Mouse (Mus musculus) thymus, postnatal 25 days (tissue): ENCODE results near the gene Trim26.
"Not testable (repeated sequence)": the region's sequence is repeated elsewhere in the genome, so short reads cannot be mapped to it uniquely, and the experiment has no call there.

Experiments used
- DNase-seq: peaks from one replicate; pipeline ENCODE4 v3.0.0; 2022

The Trim26 gene

GRCm38 (mm10) chr17:36855484-36855883 is 18.6 kb downstream of the Trim26 start:
- DNase-seq, result no peak

DNA sequence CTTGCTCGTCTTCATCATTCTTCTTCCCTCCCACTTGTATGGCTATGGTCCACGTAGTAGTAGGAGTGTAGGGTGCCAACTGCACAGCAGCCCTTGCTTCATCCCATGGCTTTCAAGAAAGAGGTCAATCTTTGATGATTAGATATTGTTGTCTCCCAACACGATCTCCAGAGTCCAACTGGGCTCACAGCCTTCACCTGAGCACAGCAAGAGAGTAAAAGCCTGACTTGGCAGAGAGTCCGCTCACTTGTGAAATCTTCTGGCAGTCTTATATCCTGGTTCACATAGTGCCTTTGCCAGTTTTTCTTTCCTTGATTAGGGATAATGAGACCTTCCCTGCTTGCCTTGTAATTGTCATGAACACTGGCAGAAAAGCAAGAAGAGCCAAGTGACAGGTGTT is 19.3 kb downstream of the Trim26 start:
- DNase-seq, result no peak

DNA sequence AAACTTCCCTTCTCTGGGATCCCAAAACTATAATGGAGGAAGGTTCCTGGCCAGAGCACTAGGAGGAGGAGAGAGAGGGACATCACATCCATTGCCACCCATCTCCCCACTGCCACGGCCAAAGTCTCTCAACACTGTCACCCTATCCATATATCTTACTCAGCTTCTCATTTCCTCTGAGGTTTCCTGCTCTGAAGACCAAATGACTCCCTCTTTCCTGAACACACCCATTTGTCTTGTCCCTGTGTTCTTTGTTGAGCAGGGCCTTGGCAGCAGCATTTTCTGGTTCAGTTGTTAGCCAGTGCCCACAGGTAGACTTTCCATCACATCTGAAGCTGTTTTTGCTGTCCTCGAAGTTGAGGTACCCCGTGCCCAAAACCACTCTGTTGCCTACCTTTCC is 21.2 kb downstream of the Trim26 start:
- DNase-seq, result no peak

- DNase-seq, result no peak
Observed at GRCm38 (mm10) chr17:36861680-36862079, 24.7 kb downstream of the Trim26 start.

- no peak for DNase-seq
Observed at GRCm38 (mm10) chr17:36866719-36867527, 30.0 kb downstream of the Trim26 start, which contains the start of gene Trim15. TSS of gene Trim15 (minus strand) at chr17:36867210.

- DNase-seq, result no peak
Observed at GRCm38 (mm10) chr17:36868836-36869235, 31.9 kb downstream of the Trim26 start.

DNA sequence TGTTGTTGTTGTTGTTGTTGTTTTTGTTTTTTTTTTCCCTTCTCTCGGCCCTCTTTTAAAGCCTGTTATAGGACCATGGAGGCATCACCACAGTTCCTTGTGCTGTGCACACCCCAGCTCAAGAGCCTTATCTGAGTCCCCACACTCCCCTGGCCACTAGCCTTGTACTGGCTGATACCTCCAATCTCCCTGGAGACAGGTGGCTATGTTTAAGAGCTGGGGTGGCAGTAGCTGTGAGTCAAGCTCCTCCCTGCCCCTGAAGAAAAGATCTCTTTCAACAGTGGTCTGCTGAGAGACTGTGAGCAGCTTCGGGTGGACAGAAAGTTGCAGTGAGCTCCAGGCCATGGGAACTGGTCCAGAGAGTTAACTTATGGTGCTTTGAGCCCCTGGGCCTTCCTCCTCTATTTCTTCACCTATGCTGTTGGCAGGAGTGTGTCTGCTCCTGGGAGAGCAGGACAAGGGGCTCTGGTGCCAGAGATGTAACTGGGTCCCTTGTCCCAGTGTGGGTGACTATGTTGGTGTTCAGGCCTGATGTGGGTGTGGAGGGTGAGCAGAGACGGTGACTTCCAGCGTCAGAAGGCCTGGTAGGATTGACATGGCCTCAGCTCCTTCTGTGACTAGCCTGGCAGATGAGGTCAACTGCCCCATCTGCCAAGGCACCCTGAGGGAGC is 32.5 kb downstream of the Trim26 start, which contains the start of gene Trim10:
TSS of gene Trim10 (plus strand) at position 291 of the 671 bp plus-strand sequence.
- DNase-seq, result no peak

DNA sequence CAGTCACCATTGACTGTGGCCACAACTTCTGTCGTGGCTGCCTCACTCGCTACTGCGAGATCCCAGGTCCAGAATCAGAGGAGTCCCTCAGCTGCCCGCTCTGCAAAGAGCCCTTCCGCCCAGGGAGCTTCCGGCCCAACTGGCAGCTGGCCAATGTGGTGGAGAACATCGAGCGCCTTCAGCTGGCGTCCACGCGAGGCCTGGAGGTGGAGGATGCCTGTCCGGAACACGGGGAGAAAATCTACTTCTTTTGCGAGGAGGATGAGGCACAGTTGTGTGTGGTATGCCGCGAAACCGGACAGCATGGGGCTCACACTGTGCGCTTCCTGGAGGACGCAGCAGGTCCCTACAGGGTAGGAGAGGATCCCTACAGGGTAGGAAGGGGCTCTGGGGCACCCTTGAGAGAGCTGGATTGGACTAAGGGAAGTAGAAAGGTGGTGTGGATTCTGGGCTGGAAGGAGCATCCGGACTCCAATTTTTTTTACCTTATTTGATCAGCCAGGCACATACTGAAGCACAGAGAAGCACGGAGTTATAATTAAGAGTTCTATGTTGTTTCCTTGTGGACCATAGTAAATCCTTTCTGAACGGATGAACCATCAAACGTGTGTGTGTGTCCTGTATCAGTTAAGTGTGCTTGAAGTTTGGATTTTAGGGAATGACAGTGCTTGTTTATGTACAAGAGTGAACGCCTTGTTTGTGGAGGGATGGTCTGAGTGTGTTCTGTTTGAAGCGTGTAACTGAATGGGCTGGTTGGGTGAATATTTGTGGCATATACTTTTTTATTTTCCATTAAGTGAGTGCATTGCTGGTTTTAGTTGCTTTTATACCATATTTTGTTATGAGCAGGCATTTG is 33.2 kb downstream of the Trim26 start:
- no peak for DNase-seq

- no peak for DNase-seq
Observed at GRCm38 (mm10) chr17:36874636-36875035, 37.7 kb downstream of the Trim26 start.

DNA sequence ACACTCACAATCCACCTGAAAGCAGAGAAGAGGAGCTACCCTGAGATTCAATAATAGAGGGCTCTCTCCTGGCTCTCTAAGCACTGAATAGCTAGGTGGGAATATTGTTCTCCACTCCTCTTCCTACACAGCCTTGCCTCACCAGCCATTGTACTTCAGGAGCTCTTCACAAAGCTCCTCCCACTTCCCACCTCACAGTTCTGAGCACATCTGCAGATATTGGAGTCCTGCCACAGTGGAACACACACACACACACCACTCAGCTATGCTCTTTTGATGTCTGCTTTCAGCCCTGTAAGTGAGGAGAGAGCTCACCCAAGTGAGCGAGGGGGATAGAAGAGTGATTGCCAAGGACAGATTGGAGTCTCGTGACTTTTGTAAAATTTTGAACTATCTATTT is 46.4 kb downstream of the Trim26 start:
- DNase-seq, result no peak

DNA sequence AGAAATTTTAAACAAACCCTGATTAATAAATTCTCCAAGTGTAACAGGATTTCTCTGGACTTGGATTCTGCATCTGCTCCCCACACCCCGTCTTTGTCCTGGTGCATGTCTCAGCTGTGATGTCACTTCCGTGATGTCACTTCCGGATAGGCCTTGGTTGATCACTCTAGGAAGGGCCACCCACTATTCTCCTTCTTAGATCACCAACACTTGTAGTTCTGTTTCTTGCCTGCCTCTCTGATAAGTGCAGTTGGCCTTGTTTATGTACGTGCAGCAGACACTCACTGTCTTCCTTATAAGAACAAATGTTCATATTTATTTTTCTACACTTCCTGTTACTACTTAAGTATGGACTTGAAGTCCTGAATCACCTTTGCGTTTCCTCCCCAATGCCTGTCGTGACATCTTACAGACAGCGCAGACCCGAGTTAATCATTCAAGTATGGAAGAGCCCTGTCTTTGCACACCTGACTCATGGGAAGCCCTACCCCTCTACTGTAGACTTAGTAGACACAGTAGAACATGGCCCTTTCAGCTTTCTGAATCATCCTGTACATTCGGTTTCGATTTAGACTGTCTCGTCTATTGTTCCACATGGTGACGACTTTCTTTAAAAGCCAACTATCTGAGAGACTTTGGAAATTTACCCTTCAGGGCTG is 48.3 kb downstream of the Trim26 start:
- no peak for DNase-seq

- no peak for DNase-seq
Observed at GRCm38 (mm10) chr17:36890073-36890903, 53.4 kb downstream of the Trim26 start, which contains the start of gene Trim40. TSS of gene Trim40 (minus strand) at chr17:36890123.

DNA sequence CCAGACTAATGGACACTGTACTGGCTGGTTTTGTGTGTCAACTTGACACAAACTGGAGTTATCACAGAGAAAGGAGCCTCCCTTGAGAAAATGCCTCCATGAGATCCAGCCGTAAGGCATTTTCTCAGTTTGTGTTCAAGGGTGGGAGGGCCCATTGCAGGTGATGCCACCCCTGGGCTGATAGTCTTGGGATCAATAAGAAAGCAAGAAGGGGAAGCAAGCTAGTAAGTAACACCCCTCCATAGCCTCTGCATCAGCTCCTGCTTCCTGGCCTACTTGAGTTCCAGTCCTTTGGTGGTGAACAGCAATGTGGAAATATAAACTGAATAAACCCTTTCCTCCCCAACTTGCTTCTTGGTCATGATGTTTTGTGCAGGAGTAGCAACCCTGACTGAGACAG is 54.6 kb downstream of the Trim26 start:
- DNase-seq, result not testable (repeated sequence)

DNA sequence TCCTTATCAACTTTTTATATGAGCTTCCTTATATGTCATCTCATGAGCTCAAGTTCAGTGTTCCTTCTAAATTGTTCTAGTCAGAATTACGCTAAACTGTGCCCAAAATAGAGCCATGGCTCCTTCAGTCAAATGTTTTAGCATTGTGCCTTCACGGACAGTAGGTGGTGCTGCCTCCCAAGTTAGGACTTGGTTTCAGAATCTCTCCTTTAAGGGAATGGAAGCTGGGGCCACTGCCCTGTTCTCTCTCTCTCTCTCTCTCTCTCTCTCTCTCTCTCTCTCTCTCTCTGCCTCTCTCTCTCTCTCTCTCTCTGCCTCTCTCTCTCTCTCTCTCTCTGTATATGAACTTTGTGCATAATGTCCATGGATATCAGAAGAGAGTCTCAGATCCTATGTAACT is 55.4 kb downstream of the Trim26 start:
- DNase-seq, result peak; percentile 31

- no peak for DNase-seq
Observed at GRCm38 (mm10) chr17:36893387-36893786, 56.5 kb downstream of the Trim26 start.

GRCm38 (mm10) chr17:36896583-36896982 is 59.6 kb downstream of the Trim26 start:
- DNase-seq, result peak; percentile 10

DNA sequence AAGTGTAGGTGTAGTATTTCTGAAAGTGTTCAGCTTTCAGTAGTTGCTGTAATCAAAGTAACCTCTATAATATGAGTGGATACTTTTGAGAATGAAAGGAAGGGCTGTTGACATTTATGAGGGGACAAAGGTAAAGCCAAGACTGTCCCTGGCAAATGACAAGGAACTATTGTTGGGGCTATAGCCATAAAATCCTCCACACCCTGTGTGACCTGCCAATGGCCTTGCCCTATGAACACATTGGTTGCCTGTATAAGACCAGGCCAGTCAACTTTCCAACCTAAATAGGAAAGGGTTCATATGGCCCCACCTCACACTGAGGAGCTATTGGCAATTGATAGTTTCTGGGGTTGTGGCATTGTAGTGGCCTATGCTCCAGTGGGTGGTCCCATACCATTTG is 60.1 kb downstream of the Trim26 start:
- no peak for DNase-seq

DNA sequence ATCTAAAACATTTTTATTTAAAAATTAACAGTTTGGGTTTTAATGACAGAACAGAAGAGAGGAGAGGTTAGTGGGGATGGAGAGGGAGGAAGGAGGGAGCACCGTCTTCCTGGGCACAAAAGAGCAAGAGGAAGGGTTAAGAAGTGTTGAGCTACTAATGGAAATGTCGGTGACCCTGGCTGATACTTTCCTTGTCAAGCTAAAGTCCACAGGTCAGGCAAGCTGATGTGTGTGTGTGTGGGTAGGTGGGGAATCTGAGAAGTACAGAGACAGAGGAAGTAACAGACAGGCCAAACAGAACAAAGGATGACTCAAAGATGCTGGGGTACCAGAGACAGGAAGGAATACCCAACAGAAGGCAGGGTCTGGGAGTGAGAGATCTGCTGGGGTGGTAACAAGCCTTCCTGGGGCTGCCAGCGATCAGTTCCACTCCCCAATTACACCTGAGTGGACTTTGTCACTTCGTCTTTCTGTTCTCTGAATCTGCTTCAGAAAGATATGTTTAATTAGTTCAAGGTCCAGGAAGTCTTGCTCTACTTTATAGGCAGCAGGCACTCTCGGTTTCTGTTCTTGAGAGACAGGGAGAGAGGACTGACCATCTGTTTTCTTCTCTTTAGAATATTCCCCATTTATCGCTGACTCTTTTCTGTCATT is 60.7 kb downstream of the Trim26 start, which contains the start of gene Trim31:
TSS of gene Trim31 (plus strand) at position 567 of the 654 bp plus-strand sequence.
- no peak for DNase-seq

DNA sequence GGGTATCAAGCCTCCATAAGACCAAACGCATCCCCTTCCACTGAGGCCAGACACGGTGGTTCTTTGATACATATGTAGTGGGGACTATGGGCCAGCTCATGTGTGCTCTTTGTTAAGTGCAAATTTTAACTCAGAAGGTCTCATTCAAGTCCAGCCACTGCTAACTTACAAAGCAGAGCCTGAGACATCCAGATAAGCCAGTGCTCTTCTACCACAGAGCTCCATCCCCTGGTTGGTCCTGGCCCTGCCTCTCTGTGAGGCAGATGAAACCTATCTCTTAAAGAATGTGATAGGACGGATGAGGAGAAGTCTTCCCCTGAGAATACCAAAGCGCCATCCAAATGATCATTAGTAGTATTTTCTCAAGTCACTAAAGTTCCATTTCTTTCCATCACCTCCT is 62.4 kb downstream of the Trim26 start:
- DNase-seq, result no peak

GRCm38 (mm10) chr17:36900001-36900400 is 63.1 kb downstream of the Trim26 start:
- no peak for DNase-seq

DNA sequence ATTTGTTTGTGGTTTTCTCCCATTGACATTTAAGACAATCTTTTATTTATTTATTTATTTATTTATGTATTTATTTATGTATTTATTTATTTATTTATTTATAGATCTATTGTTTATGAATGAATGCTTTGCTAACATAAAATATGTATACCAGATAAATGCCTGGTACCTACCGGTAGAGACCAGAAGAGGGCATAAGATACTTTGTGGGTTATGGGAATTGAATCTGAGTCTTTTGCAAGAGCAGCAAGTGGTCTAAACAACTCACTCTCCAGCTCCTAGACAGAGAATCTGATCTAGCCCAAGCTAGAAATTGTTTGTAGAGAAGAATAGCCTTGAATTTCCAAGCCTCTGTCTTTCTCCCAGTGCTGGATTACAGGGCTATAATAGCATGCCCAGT is 63.8 kb downstream of the Trim26 start:
- DNase-seq, result no peak
